Mouse (Mus musculus) MEL (cell line): ENCODE data around the gene Nnmt. TPM values are rescaled to one million over a fixed set of nuclear protein-coding genes. Genes with fewer than 3 reads are reported as not detected.

Experiments
- DNase-seq: peaks from one replicate; pipeline ENCODE4 v3.0.0; 2011; ENCODE audit warnings: low read depth, low spot score
- H3K27ac ChIP-seq: 2 replicates; pipeline ENCODE4 v1.5.1; 2012; ENCODE audit warnings: low read depth, mild to moderate bottlenecking, control low read depth, low read length, moderate library complexity; ENCODE audit not compliant: control insufficient read depth
- H3K27me3 ChIP-seq, 2 experiments: fragments of 150-350 bp in 1 of 2; sonication (generic) in 1 of 2; 2 replicates each; pipeline ENCODE4 v1.6.1; 2012; ENCODE audit warnings: low read length in 2 of 2, mild to moderate bottlenecking in 2 of 2, improper control_type of control experiment in 1 of 2, moderate library complexity in 1 of 2; ENCODE audit not compliant: insufficient read depth in 2 of 2, control insufficient read depth in 1 of 2
- H3K36me3 ChIP-seq, 2 experiments: 2 replicates each; pipeline ENCODE4 v1.6.1; 2012 to 2014; ENCODE audit warnings: low read length in 2 of 2, improper control_type of control experiment in 1 of 2, inconsistent platforms in 1 of 2, mild to moderate bottlenecking in 1 of 2; ENCODE audit not compliant: insufficient read depth in 2 of 2, control insufficient read depth in 1 of 2
- H3K4me1 ChIP-seq, 2 experiments: fragments of 150-350 bp in 1 of 2; sonication (generic) in 1 of 2; 2 replicates each; pipeline ENCODE4 v1.6.1; 2012; ENCODE audit warnings: low read length in 2 of 2, improper control_type of control experiment in 1 of 2, mild to moderate bottlenecking in 1 of 2; ENCODE audit not compliant: insufficient read depth in 2 of 2, control insufficient read depth in 1 of 2
- H3K4me3 ChIP-seq, 2 experiments: fragments of 150-350 bp in 1 of 2; sonication (generic) in 1 of 2; 2 replicates each; pipeline ENCODE4 v1.5.1; 2012; ENCODE audit warnings: low read depth in 2 of 2, low read length in 2 of 2, mild to moderate bottlenecking in 2 of 2, moderate library complexity in 2 of 2, control low read depth in 1 of 2, improper control_type of control experiment in 1 of 2; ENCODE audit not compliant: control insufficient read depth in 1 of 2, insufficient read depth in 1 of 2
- H3K79me2 ChIP-seq: 2 replicates; pipeline ENCODE4 v1.6.1; 2012; ENCODE audit warnings: mild to moderate bottlenecking, low read length, moderate library complexity; ENCODE audit not compliant: control insufficient read depth, poor library complexity, insufficient read depth
- H3K9ac ChIP-seq: 2 replicates; pipeline ENCODE4 v1.6.1; 2012; ENCODE audit warnings: low read depth, mild to moderate bottlenecking, control low read depth, low read length, moderate library complexity; ENCODE audit not compliant: control insufficient read depth, poor library complexity, severe bottlenecking
- H3K9me3 ChIP-seq: fragments of 150-350 bp; sonication (generic); replicated peaks from 2 replicates; pipeline ENCODE4 v1.6.1; 2012; ENCODE audit warnings: mild to moderate bottlenecking, low read length, improper control_type of control experiment, moderate library complexity; ENCODE audit not compliant: insufficient read depth
- BHLHE40 ChIP-seq: IDR thresholded peaks from 2 replicates; pipeline ENCODE4 v1.6.1; 2012; ENCODE audit warnings: low read depth, mild to moderate bottlenecking, inconsistent platforms, low read length, improper control_type of control experiment, borderline replicate concordance
- CHD1 ChIP-seq: IDR thresholded peaks from 2 replicates; pipeline ENCODE4 v1.6.1; 2012; ENCODE audit warnings: low read depth, mild to moderate bottlenecking, inconsistent platforms, low read length, improper control_type of control experiment
- CTCF ChIP-seq, 3 experiments: IDR thresholded peaks in 2 of 3; conservative IDR thresholded peaks in 1 of 3; 2 replicates each; pipeline ENCODE4 v1.5.1; 2011 to 2012; ENCODE audit warnings: low read length in 3 of 3, low read depth in 2 of 3, mild to moderate bottlenecking in 2 of 3, improper control_type of control experiment in 1 of 3, inconsistent platforms in 1 of 3, mixed read lengths in 1 of 3, moderate library complexity in 1 of 3; ENCODE audit not compliant: control insufficient read depth in 1 of 3, insufficient read depth in 1 of 3, poor library complexity in 1 of 3, severe bottlenecking in 1 of 3
- ELF1 ChIP-seq: IDR thresholded peaks from 2 replicates; pipeline ENCODE4 v1.6.1; 2014; ENCODE audit warnings: low read depth, mild to moderate bottlenecking, inconsistent platforms, low read length, improper control_type of control experiment, moderate library complexity
- EP300 ChIP-seq, 2 experiments: IDR thresholded peaks; 2 replicates each; pipeline ENCODE4 v1.6.1; 2011; ENCODE audit warnings: improper control_type of control experiment in 2 of 2, low read length in 2 of 2, low read depth in 1 of 2, mild to moderate bottlenecking in 1 of 2
- ETS1 ChIP-seq: IDR thresholded peaks from 2 replicates; pipeline ENCODE4 v1.6.1; 2012; ENCODE audit warnings: low read depth, mild to moderate bottlenecking, inconsistent platforms, low read length, improper control_type of control experiment, moderate library complexity
- GABPA ChIP-seq: IDR thresholded peaks from 2 replicates; pipeline ENCODE4 v1.6.1; 2012; ENCODE audit warnings: low read depth, mild to moderate bottlenecking, inconsistent platforms, low read length, improper control_type of control experiment, moderate library complexity
- KAT2A ChIP-seq: conservative IDR thresholded peaks from 2 replicates; pipeline ENCODE4 v1.6.1; 2012; ENCODE audit warnings: low read depth, low read length, improper control_type of control experiment, inconsistent platforms
- MAFK ChIP-seq: IDR thresholded peaks from 2 replicates; pipeline ENCODE4 v1.6.1; 2011; ENCODE audit warnings: low read depth, mild to moderate bottlenecking, low read length, improper control_type of control experiment, borderline replicate concordance
- MAX ChIP-seq: IDR thresholded peaks from 2 replicates; pipeline ENCODE4 v1.6.1; 2011; ENCODE audit warnings: low read length, improper control_type of control experiment
- MAZ ChIP-seq: IDR thresholded peaks from 2 replicates; pipeline ENCODE4 v1.6.1; 2012; ENCODE audit warnings: low read depth, mild to moderate bottlenecking, inconsistent platforms, low read length, improper control_type of control experiment
- MEF2A ChIP-seq: IDR thresholded peaks from 2 replicates; pipeline ENCODE4 v1.6.1; 2014; ENCODE audit warnings: low read depth, mild to moderate bottlenecking, inconsistent platforms, low read length, improper control_type of control experiment; ENCODE audit not compliant: poor library complexity, insufficient replicate concordance, severe bottlenecking; ENCODE audit errors: extremely low read depth
- MYC ChIP-seq: IDR thresholded peaks from 2 replicates; pipeline ENCODE4 v1.6.1; 2011; ENCODE audit warnings: low read depth, mild to moderate bottlenecking, low read length, improper control_type of control experiment, moderate library complexity
- NELFE ChIP-seq: IDR thresholded peaks from 2 replicates; pipeline ENCODE4 v1.6.1; 2011; ENCODE audit warnings: low read depth, low read length, improper control_type of control experiment
- NRF1 ChIP-seq: IDR thresholded peaks from 2 replicates; pipeline ENCODE4 v1.6.1; 2014; ENCODE audit warnings: low read depth, mild to moderate bottlenecking, inconsistent platforms, low read length, improper control_type of control experiment, moderate library complexity; ENCODE audit not compliant: poor library complexity, insufficient read depth, severe bottlenecking
- POLR2A ChIP-seq, 2 experiments: IDR thresholded peaks; 2 replicates each; pipeline ENCODE4 v1.6.1; 2011 to 2012; ENCODE audit warnings: low read length in 2 of 2, mild to moderate bottlenecking in 2 of 2, control low read depth in 1 of 2, improper control_type of control experiment in 1 of 2, low read depth in 1 of 2, moderate library complexity in 1 of 2; ENCODE audit not compliant: control insufficient read depth in 1 of 2, insufficient read depth in 1 of 2, poor library complexity in 1 of 2
- POLR2AphosphoS2 ChIP-seq: IDR thresholded peaks from 2 replicates; pipeline ENCODE4 v1.6.1; 2011; ENCODE audit warnings: low read length, improper control_type of control experiment
- POLR2AphosphoS5 ChIP-seq: IDR thresholded peaks from 2 replicates; pipeline ENCODE4 v1.6.1; 2012; ENCODE audit warnings: low read depth, borderline replicate concordance, mild to moderate bottlenecking, inconsistent platforms, low read length, moderate library complexity, mixed read lengths
- RAD21 ChIP-seq: IDR thresholded peaks from 2 replicates; pipeline ENCODE4 v1.6.1; 2011; ENCODE audit warnings: mild to moderate bottlenecking, low read depth, low read length, improper control_type of control experiment
- RCOR1 ChIP-seq: IDR thresholded peaks from 2 replicates; pipeline ENCODE4 v1.6.1; 2012; ENCODE audit warnings: low read depth, mild to moderate bottlenecking, inconsistent platforms, low read length, improper control_type of control experiment
- TAL1 ChIP-seq: IDR thresholded peaks from 2 replicates; pipeline ENCODE4 v1.6.1; 2012; ENCODE audit warnings: mild to moderate bottlenecking, inconsistent platforms, low read length, moderate library complexity, mixed read lengths
- TBP ChIP-seq: IDR thresholded peaks from 2 replicates; pipeline ENCODE4 v1.8.0; 2011; ENCODE audit warnings: low read depth, low read length, improper control_type of control experiment
- UBTF ChIP-seq: IDR thresholded peaks from 2 replicates; pipeline ENCODE4 v1.6.1; 2012; ENCODE audit warnings: low read depth, mild to moderate bottlenecking, inconsistent platforms, low read length, improper control_type of control experiment, moderate library complexity, borderline replicate concordance; ENCODE audit not compliant: insufficient read depth
- ZC3H11A ChIP-seq: IDR thresholded peaks from 2 replicates; pipeline ENCODE4 v1.6.1; 2012; ENCODE audit warnings: low read depth, mild to moderate bottlenecking, inconsistent platforms, low read length, improper control_type of control experiment
- ZKSCAN1 ChIP-seq: IDR thresholded peaks from 2 replicates; pipeline ENCODE4 v1.6.1; 2012; ENCODE audit warnings: low read depth, mild to moderate bottlenecking, inconsistent platforms, low read length, improper control_type of control experiment, moderate library complexity
- ZMIZ1 ChIP-seq: IDR thresholded peaks from 2 replicates; pipeline ENCODE4 v1.6.1; 2012; ENCODE audit warnings: low read depth, mild to moderate bottlenecking, inconsistent platforms, low read length, improper control_type of control experiment, moderate library complexity
- polyA plus RNA-seq, 2 experiments: library from polyadenylated mRNA; stranded (reverse) in 1 of 2; unstranded in 1 of 2; fragments of >175 nt in 1 of 2; fragments of >200 nt in 1 of 2; gene quantifications; 2 replicates each; pipeline versions ENCODE4 v1.2.1 to v1.2.4; 2012; ENCODE audit warnings: low replicate concordance in 2 of 2, low read depth in 1 of 2; ENCODE audit not compliant: insufficient read length in 2 of 2, insufficient read depth in 1 of 2, missing spikeins in 1 of 2
- total RNA-seq: library from RNA; depleted of rRNA; stranded (reverse); fragments of 300-350 nt; gene quantifications from 2 replicates; pipeline ENCODE4 v1.2.3, GENCODE M21; 2012

Nnmt gene
- total and polyA plus RNA-seq, 3 experiments, result not detected

DNA sequence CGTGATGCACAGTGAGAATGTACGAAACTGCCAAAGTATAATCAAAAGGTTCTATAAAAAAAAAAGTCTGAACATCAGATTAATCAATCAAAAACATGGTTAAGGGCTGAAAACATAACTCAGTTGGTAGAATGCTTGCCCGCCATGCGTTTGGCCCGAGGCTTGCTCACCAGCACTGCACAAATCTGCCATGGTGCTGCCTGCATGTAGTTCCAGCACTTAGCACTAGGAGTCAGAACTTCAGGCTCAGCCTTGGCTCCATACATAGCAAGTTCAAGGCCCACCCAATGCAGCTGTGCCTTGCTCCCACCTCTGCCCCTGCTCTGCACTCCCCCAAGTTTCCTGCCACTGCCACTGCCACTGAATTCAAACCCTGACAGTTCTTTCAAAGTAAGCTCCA is 744 bp upstream of the Nnmt start:
- no peak overlapping the region for H3K27ac ChIP-seq
- TF ChIP-seq ZC3H11A (no peak), TAL1 (no peak), MYC (no peak), POLR2A (IDR thresholded peaks at IDR 0.05; ENCODE audit: control insufficient read depth in 1 of 2, insufficient read depth in 1 of 2, low read depth in 1 of 2, low read length in 2 of 2, poor library complexity in 1 of 2) (no peak), MAFK (no peak), EP300 (IDR thresholded peaks at IDR 0.05; ENCODE audit: low read depth in 1 of 2, low read length in 2 of 2) (no peak), GABPA (no peak), ETS1 (no peak), MEF2A (no peak), UBTF (no peak), RCOR1 (no peak), BHLHE40 (no peak), NELFE (no peak), KAT2A (no peak), TBP (no peak), ZKSCAN1 (no peak), POLR2AphosphoS5 (no peak), RAD21 (no peak), MAZ (no peak), CHD1 (no peak)
- no peak overlapping the region for H3K4me3 ChIP-seq
- no peak for DNase-seq
- H3K36me3 ChIP-seq, result no peaks in the 10 kb centered on the region
- no peaks in the 10 kb centered on the region for H3K9me3 ChIP-seq
- peaks cover 0 to 7% of the 10 kb centered on the region in 2 experiments; a peak in 3 of 4 replicates for H3K27me3 ChIP-seq
- no peaks in the 10 kb centered on the region for H3K4me1 ChIP-seq
- no peak overlapping the region for H3K9ac ChIP-seq
- no peaks in the 10 kb centered on the region for H3K79me2 ChIP-seq

- Histone ChIP-seq H3K79me2 (no peaks in the 10 kb centered on the region), H3K9me3 (no peaks in the 10 kb centered on the region), H3K4me1 (no peaks in the 10 kb centered on the region), H3K4me3 (no peak overlapping the region), H3K27ac (no peak overlapping the region), H3K36me3 (no peaks in the 10 kb centered on the region), H3K9ac (no peak overlapping the region), H3K27me3 (peaks cover 0 to 8% of the 10 kb centered on the region in 2 experiments; a peak in 3 of 4 replicates)
- no peak for TF ChIP-seq NRF1
- TF ChIP-seq ZMIZ1, result no peak
- TF ChIP-seq ZKSCAN1, result no peak
- no peak for TF ChIP-seq ZC3H11A
- no peak for TF ChIP-seq ELF1
- no peak for TF ChIP-seq POLR2AphosphoS2
- TF ChIP-seq POLR2A (IDR thresholded peaks at IDR 0.05; ENCODE audit: control insufficient read depth in 1 of 2, insufficient read depth in 1 of 2, low read depth in 1 of 2, low read length in 2 of 2, poor library complexity in 1 of 2), result no peak
- TF ChIP-seq MAFK, result no peak
- TF ChIP-seq CHD1, result no peak
- TF ChIP-seq CTCF (IDR thresholded peaks at IDR 0.05 in 2 of 3, conservative IDR thresholded peaks at IDR 0.05 in 1 of 3; ENCODE audit: control insufficient read depth in 1 of 3, insufficient read depth in 1 of 3, low read depth in 2 of 3, low read length in 3 of 3, poor library complexity in 1 of 3, severe bottlenecking in 1 of 3), result no peak
- no peak for TF ChIP-seq POLR2AphosphoS5
- no peak for TF ChIP-seq MAX
- no peak for DNase-seq
Measured at GRCm38 (mm10) chr9:48604226-48604625, 727 bp downstream of the Nnmt start.
